Mouse (Mus musculus) left cerebral cortex, adult 8-10 months (tissue): ENCODE measurements around the gene Hipk1. TPM values are rescaled to one million over a fixed set of nuclear protein-coding genes. Genes with fewer than 3 reads are reported as not detected.

Experiments used
- DNase-seq, 2 experiments: peaks; one replicate each; pipeline ENCODE4 v3.0.0; 2022; ENCODE audit warnings: low spot score in 2 of 2
- total RNA-seq, 4 experiments: library from RNA; stranded (reverse); gene quantifications; 2 replicates each; pipeline ENCODE4 v1.2.4; 2022

Gene Hipk1
- total RNA-seq, 4 experiments from 2014 or later, result 113 to 141 (median 125) TPM

DNA sequence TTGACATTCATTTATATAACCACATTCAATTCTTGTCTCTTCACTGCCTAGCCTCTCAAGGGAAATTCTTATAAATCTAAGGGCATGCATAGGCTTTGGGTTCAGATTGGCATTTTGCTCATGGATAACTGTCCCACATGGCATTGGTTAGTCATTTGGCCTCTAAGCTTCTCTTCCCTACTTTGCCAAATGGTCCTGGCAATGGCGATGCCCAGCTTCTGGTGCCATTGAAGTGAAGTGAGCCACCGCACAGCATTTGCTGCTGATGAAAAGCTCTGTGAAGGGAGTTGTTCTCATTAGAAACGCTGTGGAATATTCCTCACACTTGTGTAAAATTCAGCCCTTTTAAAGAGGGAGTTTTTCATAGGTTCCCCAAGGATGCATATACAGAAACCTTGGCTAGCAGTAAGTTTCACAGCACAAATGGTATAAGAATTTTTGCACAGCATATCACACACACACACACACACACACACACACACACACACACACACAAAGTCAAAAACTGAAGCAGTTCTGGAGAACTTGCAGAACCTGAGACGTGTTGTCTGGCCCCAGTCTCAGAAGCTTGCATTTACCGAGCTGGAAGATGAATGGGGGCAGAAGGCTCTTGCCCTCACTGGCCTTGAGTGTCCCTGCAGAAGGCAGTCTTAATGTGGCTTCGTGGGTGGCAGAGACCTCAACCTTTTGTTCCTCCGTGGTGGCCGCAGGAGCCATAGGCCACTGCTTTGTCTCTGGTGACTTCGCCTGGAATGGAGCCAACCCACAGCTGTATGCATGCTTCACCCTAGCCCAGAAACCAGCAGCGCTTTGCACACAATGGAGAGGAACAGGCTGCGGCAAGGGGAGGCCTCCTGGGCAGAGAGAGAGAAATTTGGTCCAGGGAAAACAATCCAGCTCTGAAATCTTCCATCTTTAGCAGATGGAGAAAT lies 75.3 kb downstream of the Hipk1 start:
- DNase-seq, result no peak

DNA sequence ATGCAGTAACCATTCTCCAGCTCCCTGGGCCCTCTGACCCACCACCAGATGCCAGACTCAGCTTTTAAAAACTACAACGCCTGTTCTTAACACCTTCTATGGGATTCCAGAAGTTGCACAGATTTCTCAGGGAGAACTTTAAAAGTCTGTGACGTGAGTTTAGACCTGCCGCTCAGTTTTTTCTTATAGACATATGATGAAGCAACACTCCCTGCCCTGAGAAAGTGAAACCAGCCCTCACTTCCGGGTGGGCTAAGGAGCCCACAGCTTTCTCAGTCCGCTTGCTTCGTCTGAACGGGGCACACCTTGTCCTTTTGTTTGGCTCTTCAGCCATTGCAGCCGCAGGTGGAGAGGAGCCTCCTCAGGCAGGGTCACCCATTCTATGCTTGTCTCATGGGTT lies 76.4 kb downstream of the Hipk1 start:
- DNase-seq, result no peak

DNA sequence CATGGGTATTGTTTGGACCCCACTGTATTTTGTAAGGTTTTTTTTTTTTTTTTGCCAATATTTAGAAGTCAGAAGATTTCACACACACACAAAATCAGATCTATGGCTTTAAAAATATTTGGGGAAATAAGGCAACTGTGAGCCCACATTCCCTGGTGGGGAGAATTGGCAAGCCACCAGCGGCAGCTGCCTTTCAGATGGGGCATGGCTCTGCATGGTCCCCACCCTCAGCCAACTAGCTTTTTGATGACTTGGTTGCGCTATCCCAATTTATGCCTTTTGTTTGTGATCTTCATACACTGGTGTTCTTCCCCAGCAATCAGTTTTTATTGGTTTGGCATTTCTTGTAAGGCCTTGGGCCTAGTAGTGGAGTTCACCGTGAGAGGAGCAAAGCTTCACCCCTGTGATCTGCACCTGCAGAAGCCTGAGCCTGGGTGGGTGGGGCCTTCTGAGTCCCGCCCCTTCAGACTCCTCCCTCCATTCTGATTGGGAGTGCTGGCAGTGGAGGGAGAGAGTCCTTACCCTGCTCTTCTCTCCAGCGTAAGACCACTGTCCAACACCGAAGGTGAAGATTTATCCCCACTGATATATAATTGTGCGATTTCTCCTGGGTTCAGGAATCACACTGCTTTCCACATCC lies 77.0 kb downstream of the Hipk1 start:
- no peak for DNase-seq

DNA sequence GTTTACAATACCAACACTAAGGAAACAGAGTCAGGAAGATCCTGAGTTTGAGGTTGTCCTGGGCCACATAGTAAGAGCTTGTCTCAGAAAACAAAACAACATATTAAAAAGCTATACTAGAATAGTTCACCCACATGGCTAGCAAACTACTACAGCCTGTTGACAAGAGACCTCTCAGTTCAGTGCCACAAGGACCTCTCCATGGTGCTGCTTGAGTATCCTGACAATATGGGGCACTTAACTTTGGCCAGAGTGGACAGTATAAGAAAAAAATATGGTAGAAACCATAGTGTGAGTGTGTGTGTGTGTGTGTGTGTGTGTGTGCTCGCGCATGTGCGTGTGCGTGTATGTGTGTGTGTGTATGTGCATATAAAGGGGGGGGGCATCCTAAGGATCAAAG lies 79.2 kb downstream of the Hipk1 start:
- DNase-seq, result no peak

DNA sequence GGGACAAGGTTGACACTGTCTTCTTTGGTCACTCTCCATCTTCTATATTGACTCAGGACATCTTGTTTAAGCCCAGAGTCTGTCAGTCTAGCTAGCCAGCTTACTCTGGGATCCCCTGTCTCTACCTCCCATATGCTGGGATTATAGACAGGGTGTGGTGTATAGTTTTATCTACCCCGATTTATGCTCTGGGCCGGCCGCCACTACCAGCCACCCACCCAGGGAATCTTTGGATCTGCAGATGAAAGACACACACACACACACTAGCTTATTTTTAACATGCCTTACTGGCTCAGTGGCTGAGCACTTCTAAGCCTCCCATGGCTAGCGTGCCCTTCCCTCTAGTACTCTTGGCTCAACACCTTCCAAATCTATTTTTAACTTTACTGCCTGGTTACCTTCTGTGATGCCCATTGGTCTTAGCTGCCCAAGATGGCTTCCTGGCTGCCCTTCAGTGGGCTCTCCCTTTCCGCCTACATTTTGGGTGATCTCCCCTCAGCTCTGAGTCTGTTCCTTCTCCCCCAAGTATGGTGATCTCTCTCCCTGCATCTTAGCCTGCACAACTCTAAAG lies 81.8 kb downstream of the Hipk1 start:
- DNase-seq, result no peak

DNA sequence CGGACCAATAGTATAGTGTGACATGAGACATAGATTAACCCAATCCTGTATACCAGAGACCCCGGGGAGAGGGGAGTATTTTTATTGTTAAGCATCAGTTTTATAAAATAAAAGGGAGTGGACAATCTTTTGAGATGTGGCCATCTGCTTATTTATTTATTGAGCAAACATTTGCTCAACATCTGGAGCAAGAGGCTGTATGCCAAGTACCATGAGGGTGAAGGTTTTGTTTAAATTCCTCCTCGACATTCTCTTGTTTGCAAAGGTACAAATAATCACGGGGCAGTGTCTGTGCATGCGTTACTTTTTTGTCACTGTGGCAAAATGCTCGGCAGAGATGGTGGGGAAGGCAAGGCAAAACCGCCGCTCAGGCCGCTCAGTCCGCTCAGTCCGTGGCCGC lies 85.9 kb downstream of the Hipk1 start:
- no peak for DNase-seq

DNA sequence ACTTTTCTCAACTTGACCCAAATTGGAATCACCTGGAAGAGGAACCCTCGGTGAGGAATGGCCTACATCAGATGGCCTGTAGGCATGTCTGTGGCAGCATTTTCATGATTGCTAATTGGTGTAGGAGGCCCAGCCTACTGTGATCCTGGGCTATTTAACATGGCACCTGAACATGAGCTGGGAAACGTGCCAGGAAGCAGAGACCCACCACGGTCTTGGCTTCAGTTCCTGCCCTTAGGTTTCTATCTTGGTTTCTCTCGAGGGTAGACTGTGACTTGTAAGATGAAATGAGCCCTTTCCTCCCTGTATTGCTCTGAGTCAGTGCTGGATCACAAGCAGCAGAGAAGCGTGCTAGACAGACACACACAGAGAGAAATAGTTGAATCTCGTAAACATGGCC lies 86.7 kb downstream of the Hipk1 start:
- no peak for DNase-seq

DNA sequence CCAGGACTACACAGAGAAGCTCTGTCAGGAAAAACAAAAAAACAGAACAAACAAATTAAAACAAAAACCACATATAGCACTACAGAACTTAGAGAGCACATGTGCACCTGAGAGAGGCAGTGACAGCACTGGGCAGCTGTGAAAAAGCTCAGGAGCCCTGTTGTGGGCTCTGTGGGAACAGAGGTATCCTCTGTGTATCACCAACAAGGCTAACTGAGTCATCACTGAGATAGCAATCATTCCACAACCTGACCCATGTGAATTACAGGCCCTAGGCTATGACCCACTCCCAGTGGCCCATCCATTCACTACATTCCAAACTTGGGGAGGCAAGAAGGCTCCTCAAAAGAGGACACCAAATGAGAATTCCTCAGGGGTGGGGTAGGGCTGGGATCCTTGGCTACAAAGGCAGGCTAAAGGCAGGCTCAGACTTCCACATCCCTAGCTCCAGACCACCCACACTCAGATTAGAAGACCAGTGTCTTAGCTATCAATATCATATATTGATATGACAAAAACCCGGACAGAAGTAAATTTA lies 94.9 kb downstream of the Hipk1 start:
- no peak for DNase-seq

DNA sequence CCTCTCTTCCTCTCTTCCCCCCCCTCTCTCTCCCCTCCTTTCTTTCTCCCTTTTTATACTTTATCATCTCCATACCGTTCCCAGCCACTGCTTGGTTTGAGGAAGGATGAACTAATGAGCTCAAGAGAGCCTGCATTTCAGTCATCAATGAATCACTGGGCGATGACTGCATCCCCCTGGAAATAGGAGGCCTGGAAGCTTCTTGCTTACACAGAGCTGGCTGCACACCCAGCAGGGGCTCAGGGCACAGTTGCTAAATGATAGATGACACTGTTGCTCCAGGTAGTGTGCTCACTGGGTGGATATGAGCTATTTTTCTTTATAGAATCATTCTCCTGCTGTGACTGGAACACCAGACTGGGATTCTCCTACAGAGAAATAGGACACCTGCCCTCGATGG lies 95.8 kb downstream of the Hipk1 start:
- no peak for DNase-seq

DNA sequence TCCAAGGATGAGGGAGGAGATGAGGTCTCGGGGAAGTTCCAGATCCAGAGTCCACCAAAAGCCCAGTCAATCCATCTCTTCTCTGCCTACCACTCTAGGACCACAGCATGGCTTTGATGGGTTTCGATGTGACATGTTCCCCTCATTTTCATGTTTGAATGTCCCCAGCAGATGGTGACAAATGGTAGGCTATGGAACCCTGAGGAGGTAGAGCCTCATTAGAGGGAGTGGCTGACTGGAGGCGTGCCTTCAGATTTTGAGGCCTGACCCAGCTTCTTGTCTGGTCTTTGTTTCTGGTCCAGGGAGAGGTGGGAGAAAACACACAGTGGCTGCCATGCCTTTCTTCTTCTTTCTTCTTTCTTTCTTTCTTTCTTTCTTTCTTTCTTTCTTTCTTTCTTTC lies 100.9 kb downstream of the Hipk1 start:
- DNase-seq, result no peak

Other genes starting within 250 kb of the Hipk1 start
- 10 to 100 TPM; 25.7 to 35.4 (median 32.3) TPM for gene Syt6, start 216.3 kb downstream of the Hipk1 start, total RNA-seq
- gene Atg4a-ps, start 145.5 kb downstream of the Hipk1 start, total RNA-seq, result 1 to 10 TPM in 1 of 4 experiments, under 1 TPM in 1, not detected in 2; 0.98 to 1.1 TPM
- 10 to 100 TPM; 13.0 to 32.4 (median 20.6) TPM for gene Olfml3, start 53.6 kb downstream of the Hipk1 start, total RNA-seq
- gene Gm10964, start 52.2 kb downstream of the Hipk1 start, total RNA-seq, result not detected
- gene Dclre1b, start 17.9 kb upstream of the Hipk1 start, total RNA-seq, result 1 to 10 TPM; 7.8 to 9.7 (median 9.0) TPM
- 10 to 100 TPM; 12.1 to 19.1 (median 14.4) TPM for gene Ap4b1, start 18.0 kb upstream of the Hipk1 start, total RNA-seq
- under 1 TPM; 0.19 to 0.27 (median 0.26) TPM for gene Gm43064, start 18.0 kb upstream of the Hipk1 start, total RNA-seq
- gene Bcl2l15, start 41.0 kb upstream of the Hipk1 start, total RNA-seq, result 1 to 10 TPM in 1 of 4 experiments, under 1 TPM in 2, not detected in 1; 0.67 to 1.3 (median 0.76) TPM
- 1 to 10 TPM in 3 of 4 experiments, under 1 TPM in 1; 0.63 to 1.7 (median 1.2) TPM for gene Ptpn22, start 68.2 kb upstream of the Hipk1 start, total RNA-seq
- 10 to 100 TPM; 22.6 to 27.1 (median 23.5) TPM for gene Rsbn1, start 122.6 kb upstream of the Hipk1 start, total RNA-seq
- 10 to 100 TPM; 40.9 to 44.9 (median 43.4) TPM for gene Phtf1, start 176.5 kb upstream of the Hipk1 start, total RNA-seq